Mouse (Mus musculus) urinary bladder, postnatal 4 days (tissue): ENCODE data around the gene Alox12e.

Experiments
- DNase-seq, 2 experiments: peaks; one replicate each; pipeline ENCODE4 v3.0.0; 2021 to 2022; ENCODE audit warnings: low spot score in 2 of 2

Gene Alox12e

GRCm38 (mm10) chr11:70285686-70286085 lies 36.7 kb downstream of the Alox12e start:
- DNase-seq: no peak

- no peak for DNase-seq
Observed at GRCm38 (mm10) chr11:70284757-70285156, 37.7 kb downstream of the Alox12e start.

- DNase-seq: no peak
Observed at GRCm38 (mm10) chr11:70283666-70284065, 38.8 kb downstream of the Alox12e start.

- DNase-seq: no peak
Observed at GRCm38 (mm10) chr11:70280441-70280840, 42.0 kb downstream of the Alox12e start.

GRCm38 (mm10) chr11:70278961-70279360 lies 43.5 kb downstream of the Alox12e start:
- DNase-seq: no peak

- no peak for DNase-seq
Observed at GRCm38 (mm10) chr11:70271641-70272040, 50.8 kb downstream of the Alox12e start.

GRCm38 (mm10) chr11:70266405-70266804 lies 56.0 kb downstream of the Alox12e start:
- no peak for DNase-seq

GRCm38 (mm10) chr11:70265819-70266218 lies 56.6 kb downstream of the Alox12e start:
- DNase-seq: no peak
